Mouse (Mus musculus) thymus, adult 2 months (tissue): ENCODE data around the gene Pde4d.

Experiments
- CTCF ChIP-seq: fragments of 200-500 bp; IDR thresholded peaks from 2 replicates; pipeline ENCODE4 v1.5.1; 2012; ENCODE audit warnings: mild to moderate bottlenecking, control low read depth, low read length, moderate library complexity, borderline replicate concordance; ENCODE audit not compliant: control insufficient read depth, poor library complexity, insufficient read depth; ENCODE audit errors: extremely low read depth
- POLR2A ChIP-seq: fragments of 200-500 bp; IDR thresholded peaks from 2 replicates; pipeline ENCODE4 v1.6.1; 2012; ENCODE audit warnings: mild to moderate bottlenecking, low read length, control low read depth, moderate library complexity; ENCODE audit not compliant: control insufficient read depth, poor library complexity, insufficient read depth; ENCODE audit errors: extremely low read depth

- no peak for TF ChIP-seq POLR2A
- TF ChIP-seq CTCF = no peak
Observed at GRCm38 (mm10) chr13:109238670-109239069, 788.9 kb downstream of the Pde4d start.
